Mouse (Mus musculus): ENCODE measurements at regions not wholly inside any gene's neighbourhood (a gene's known extent, or its start where the extent isn't known, plus 50 kb on each side); places are given as distances from the start of the nearest gene placed in this dataset.
A peak's percentile ranks its signal among the peaks of the same experiment; 100 is the strongest.

DNA sequence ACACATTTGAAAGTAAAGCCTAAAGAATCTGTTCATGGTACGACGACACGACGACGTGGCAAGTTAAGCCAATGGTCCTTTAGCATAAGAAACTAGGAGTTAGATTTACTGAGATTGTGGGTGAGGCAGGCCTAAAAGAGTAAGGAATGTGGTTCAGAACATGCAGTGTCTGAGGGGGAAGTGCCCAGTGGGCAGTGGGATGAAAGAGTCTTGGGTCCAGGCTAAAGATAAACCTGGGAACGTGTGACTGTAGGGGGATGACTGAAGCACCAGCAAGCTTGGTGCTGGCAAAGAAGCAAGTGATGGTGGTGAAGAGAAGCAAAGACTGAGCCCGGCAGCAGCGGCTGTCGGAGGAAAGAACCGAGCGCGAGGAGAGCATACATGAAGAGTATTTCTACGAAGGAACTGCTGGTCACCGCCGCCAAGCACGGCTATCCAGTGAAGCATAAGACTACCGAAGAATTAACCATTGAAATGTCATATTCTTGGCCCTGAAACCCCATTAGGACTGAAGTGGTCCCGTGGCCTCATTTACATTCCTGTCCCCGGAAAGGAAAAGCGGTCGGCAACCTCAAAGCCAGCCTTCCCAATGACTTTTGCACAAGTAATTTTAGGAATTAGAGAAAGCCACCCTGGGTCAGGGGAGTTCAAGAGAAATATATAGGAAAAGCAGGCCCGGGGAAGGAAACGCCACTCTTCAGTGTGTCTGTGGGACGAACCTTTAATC lies 76.2 kb upstream of the Armc2 start:
- DNase-seq (ENCODE audit: low spot score) = no peak

DNA sequence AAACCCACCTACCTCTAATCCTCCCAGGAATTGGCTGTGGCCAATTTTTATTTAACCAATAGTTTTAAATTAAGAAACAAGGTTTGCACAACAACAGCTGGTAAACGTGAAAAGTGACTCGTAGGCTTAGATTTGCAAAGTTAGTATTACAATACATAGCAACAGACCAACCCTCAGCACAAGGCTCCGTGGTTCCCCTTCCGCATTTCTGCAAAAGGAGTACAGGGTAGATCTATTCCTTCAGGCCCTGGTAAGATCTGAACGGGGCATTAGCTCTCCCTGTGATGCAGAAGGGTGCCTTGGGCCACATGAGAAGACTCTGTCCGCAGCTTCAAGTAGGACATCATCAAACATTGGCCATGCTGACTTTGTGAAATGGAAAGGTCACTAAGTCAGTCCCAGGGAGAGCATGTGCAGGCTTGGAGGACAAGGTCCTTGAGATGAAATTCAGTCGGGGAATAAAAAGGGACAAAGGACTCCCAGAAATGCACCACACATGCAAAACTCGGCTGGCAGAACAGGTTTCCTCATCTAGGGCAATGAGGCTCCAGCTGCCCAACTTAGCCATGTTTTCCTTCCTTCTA lies 75.0 kb upstream of the Armc2 start:
- no peak for DNase-seq (ENCODE audit: low spot score)

DNA sequence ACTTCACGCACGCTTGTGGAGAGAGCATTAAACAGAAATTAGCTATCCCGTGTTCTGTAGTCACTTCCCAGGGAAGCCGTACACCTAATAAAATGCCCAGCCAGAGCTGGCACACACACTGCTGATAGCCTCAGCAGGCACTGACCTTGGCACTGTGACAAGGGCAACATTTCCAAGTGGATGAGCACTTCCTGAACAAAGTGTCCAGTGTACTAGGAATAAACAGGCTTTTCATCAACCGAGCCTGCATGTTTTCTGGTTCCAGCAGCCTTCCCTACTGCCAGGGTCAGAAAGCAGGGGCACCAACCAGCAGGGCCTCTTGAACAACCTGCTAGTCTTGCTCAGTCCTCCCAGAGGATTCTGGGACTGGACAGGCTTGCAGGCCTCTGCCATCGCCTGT lies 74.3 kb upstream of the Armc2 start:
- DNase-seq (ENCODE audit: low spot score) = peak; percentile 79

DNA sequence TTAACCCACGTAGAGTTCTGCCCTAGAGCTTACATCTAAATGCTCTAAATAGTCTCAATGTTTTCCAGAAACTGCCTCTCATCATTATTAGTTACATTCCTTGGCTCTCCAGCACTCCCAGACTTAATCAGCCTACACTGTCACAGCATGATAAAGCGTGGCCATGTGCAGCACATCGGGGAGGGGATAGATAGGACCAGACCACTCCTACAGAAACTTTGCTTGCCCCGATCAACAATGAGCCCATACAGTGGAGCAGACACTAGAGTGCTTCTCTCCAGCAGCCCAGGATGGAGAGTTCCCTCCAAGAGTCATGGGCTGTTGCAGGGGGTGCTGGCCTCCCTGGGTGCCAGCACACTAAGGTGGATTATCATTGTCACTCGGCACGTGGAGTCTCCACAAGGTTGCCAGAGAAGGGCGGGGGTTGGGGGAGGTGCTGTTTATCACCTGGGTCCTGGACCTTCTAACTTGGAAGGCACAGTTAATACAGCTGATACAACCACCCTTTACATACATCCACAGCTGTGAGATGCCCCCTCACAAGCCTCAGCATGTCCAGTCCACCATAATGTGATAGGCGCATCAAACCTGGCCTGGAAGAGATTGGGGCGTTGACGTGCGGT lies 73.4 kb upstream of the Armc2 start:
- DNase-seq (ENCODE audit: low spot score) = peak; percentile 46

DNA sequence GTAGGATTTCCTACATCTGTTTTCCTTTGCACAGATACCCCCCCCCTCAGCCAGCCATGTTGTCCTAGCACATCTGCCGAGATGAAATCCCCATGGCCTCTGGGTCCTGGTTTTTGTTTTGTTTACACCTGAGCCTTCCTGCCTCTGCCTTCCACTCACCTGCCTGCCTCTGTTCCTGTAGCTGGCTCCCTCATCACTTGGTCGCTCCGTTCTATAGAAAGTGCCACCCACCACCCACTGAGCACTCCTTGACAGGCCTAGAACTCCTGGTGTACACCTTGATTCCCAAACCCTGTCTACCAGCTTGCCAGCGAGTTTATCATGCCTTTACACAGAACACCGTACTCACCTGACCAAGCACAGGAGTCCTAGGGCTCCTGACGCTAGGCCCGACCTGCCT lies 72.6 kb upstream of the Armc2 start:
- no peak for DNase-seq (ENCODE audit: low spot score)

DNA sequence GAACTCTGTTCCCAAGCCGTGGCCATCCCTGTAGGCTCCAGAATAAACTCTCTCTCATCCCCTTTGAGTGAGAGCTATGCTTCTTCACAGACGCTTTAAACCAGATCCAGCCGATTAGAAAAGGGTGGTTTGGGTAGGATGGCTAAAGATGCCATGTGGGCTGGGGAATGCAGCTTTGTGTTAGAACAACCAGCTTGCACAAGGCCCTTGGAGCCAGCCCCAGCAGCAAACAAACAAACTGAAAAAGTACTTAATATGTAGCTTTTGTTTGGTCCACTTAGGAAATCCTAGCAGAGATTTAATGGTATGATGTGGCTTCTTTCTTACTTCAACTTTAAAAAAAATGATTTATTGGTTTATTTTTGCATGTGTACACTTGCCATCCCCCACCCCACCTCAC lies 71.9 kb upstream of the Armc2 start:
- DNase-seq (ENCODE audit: low spot score) = no peak

DNA sequence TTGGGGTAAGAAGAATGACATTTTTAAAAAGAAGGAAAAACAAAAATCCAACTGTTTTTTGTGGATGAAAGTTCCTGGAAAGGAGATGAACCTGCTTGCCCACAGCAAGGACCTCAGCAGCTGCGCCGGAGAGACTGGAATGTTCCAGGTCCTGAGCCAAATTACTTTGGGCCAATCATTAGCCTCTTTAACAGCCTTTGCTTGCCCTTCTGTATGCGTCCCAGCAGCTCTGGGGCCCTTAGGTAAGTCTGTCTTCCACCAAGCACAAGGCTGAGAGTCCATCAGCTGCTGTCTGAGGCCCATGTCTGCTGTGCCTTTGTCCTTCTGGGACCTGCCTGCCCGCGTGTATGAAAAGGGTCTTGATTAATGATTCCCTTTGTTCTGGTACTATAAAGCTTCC lies 71.4 kb upstream of the Armc2 start:
- DNase-seq (ENCODE audit: low spot score) = no peak

DNA sequence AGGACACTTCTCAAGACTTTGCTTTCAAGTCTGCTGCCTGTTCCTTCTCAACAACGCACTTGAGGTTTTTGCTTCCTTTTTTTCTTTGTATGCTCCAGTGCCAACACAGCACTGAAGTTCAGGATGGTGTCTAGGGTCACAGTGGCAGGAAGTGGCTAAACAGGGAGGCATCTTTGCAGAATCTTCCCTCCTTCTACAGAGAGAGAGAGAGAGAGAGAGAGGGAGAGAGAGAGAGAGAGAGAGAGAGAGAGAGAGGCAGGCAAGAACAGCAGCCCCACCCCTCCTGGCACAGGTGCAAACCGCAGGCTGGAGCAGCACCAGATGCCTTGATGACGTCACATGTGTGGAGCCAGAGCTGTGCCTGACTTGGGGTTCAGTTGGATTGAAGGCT lies 71.0 kb upstream of the Armc2 start:
- peak; percentile 89 for DNase-seq (ENCODE audit: low spot score)

DNA sequence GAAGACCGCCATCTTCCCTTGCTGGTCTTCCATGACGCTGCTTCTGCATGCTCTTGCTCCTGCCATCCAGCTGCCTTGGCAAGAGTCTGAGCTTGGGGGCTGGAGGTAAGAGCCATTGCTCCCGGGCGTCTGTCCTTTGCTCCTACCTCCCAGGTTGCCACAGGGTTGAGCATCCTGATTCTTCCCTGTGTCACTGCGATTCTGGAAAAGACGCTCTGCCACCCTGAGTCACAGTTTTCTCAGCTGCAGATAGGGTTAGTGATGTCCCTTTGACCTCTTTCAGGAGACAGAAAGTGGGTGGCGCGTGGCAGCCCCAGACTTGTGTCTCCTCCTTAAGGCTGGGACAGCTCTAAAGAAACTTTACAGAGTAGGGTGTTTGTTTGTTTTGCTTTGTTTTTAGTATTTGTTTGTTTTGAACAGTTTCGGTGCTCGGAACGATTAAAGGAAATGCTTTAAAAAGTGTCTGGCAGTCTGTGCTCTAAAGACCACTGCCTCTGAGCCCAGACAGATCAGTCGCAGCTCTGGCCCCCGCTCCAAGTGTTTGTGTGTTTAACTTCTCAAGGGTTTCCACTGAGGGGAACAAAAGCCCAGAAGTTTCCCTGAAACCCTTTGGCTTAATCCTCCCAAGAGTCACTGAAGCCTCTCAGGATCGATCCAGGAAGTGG lies 70.5 kb upstream of the Armc2 start:
- no peak for DNase-seq (ENCODE audit: low spot score)

DNA sequence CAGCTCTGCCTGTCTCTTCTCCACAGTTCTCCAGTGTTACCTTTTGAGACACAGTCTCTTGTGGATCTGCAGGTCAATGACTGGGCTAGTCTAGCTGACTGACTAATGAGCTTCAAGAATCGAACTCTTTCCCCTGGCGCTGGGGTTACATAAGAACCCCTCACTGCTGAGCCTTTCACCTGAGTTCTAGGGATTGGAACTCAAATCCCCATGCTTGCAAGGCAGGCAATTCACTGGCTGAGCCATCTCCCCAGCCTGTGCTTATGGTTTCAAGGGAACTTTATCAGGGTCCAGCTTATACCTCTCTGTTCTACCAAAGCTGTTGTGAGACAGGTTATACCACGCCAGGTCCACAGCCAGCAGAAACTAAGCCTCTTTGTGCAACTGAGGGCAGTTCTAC lies 69.7 kb upstream of the Armc2 start:
- no peak for DNase-seq (ENCODE audit: low spot score)

DNA sequence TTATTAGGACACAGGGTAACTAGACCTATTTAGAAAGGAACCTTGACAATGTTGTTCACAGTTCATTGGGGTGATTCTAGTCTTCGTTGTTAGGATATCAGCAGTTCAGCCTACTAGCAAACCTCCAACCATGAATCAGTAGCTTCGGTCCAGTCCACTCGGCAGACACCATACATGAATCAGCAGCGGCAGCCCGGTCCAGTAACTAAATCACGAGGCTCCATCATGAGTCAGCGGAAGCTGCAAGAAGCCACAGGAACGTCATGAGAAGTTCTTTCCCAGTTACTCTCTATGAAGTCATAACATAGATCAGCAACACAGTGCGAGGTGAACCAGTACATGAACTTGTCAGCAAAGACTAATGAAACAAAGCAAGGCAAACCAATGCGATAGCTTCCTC lies 68.4 kb upstream of the Armc2 start:
- DNase-seq (ENCODE audit: low spot score) = no peak

DNA sequence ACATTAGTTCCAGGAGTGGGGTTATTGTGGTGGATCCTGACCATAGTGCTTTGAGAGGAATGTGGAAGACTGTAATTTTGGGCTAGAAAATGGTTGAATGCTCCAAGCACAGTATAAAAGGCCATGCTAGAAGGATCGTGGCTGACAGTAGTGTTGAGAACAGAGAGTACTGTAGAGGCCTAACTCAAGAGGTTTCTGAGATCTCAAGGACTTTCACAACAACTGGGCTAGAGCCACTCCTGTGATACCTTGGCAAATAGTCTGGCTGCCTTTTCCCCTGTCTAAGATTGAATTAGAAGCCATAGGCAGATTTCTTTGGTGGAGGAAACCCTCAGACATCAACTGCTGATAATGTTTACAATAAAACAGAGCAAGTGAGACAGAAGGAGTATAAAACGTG lies 67.1 kb upstream of the Armc2 start:
- DNase-seq (ENCODE audit: low spot score) = no peak

DNA sequence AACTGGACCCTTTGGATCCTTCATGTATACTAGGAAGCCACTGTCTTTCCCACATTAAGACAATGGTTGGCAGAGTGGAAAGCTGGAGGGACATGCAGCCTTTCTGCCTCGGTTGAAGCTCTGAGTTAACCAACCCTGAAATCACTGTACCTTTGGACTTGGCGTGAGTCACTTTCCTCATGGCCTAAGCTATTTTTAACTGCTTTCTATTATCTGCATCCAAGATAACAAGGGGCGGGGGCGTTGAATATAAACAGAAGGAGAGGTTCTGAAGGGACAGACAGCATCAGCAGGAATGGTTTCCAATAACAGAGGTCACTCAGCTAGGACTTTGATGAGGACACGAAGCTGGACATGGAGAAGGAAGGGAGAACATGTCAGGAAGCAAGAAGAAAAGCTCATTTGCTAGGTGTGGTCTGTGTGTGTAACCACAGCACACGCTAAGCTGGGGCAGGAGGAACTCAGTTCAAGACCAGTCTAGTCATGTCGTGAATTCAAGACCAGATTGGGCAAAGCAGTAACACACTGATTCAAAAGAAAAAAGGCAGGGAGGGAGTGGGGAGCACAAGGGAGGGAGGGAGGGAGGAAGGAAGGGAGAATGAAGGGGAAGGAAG lies 64.1 kb upstream of the Armc2 start:
- DNase-seq (ENCODE audit: low spot score) = no peak

DNA sequence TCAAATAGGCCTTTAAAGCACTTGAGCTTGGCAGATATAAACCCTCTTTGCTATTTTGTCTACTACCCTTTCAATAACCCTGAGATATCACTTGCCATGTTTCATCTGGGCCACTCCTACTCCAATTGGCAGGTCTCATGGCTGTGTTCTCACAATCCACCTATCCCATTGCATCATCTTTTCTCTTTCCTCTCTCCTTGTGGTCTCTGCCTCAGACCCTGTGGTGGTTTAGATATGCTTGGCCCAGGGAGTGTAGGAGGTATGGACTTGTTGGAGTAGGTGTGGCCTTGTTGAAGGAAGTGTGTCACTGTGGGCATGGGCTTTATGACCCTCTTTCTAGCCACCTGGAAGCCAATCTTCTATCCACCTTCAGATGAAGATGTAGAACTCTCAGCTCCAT lies 61.5 kb upstream of the Armc2 start:
- DNase-seq (ENCODE audit: low spot score) = no peak

DNA sequence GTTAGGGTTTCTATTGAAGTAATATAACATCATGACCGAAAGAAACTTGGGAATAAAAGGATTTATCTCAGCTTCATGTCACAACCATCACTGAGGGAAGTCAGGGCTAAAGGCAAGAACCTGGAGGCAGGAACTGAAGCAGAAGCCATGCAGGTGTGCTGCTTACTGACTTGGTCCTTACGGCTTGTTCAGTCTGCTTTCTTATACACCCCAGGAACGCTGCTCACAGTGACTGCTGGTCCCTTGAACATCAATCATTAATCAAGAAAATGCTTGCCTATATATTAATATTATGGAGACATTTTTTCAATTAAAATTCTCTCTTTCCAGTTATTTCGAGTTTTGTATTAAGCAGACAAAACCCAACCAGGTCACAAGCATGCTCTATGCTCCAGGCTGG lies 58.5 kb upstream of the Armc2 start:
- no peak for DNase-seq (ENCODE audit: low spot score)

DNA sequence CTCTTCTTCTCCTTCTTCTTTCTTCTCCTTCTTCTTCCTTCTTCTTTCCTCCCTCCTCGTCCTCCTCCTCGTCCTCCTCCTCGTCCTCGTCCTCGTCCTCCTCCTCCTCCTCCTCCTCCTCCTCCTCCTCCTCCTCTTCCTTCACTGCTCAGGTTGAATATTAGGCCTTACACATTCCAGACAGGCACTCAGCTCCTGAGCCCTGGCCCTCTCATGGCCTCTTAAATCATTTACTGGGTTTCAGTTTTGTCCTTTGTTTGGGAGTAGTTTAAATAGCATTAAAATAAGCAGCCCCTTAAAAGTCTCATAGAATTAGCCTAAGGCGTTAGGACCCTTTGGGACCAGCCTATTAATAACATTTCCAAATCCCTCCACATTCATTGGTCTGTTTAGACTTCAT lies 57.3 kb upstream of the Armc2 start:
- DNase-seq (ENCODE audit: low spot score) = no peak

DNA sequence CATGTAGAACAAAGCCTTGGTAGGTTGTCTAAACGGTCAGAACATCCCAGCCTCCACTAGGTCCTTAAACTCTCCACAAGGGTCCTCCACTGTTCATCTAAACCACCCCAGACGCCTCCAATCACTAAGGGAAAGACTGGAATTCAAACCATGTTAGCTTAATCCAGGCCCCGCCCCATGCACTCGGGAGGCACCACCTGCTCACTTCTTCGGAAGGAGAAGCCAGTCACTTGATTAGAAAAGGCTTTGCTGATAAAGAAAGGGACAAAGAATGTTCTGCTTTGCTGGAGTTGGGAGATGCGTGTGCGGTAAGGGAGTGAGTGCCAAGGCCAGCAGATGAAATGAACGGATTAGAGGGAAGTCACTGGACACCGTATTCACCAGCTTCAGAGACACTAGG lies 54.5 kb upstream of the Armc2 start:
- DNase-seq (ENCODE audit: low spot score) = no peak

DNA sequence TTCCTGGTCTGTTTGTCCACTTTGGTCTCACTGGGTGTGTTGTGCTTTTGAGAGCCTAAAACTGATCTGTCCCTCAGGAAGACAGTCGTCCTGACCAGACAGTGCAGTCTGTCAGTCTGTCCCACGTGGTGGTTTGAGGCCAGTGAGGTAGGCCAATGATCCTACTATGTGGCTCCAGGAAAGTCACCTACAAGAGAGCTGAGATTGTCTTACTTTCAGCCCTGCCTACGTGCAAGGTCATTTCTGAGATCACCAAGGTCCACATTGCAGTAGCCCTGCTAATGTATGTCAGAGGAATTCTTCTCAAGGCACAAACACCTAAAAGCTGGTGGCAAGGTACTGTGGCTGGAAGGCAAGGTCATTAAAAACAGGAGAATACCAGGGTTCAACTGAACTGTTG lies 53.9 kb upstream of the Armc2 start:
- no peak for DNase-seq (ENCODE audit: low spot score)

DNA sequence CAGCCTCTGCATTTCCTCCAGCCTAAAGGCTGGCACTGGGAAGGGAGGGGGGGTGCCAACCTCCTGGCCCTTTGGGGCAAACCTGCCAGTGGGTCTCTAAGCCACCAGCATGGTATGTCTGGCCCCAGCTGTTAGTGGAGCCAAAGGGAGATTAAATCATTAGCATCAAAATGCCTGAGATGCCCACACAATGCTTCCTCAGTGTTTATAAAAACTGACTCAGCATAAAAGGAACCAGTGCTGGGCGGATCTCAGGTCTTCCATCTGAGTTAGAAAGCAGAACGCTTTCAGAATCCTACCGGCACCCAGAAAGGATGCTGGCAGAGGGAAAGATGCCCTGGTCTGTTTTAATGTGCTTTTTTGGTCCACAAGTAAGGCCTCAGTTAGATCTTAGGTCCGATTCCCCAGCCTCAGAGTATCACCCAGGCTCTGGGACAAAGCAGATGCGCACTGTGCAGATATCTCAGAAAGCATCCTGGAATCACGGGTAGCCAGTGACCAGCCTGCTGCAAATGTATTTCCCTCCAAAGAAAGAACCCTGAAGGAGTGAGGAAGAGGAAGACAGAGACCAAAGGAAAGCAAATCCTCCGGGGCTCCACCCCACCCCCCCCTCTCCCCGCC lies 53.3 kb upstream of the Armc2 start:
- peak; percentile 35 for DNase-seq (ENCODE audit: low spot score)

DNA sequence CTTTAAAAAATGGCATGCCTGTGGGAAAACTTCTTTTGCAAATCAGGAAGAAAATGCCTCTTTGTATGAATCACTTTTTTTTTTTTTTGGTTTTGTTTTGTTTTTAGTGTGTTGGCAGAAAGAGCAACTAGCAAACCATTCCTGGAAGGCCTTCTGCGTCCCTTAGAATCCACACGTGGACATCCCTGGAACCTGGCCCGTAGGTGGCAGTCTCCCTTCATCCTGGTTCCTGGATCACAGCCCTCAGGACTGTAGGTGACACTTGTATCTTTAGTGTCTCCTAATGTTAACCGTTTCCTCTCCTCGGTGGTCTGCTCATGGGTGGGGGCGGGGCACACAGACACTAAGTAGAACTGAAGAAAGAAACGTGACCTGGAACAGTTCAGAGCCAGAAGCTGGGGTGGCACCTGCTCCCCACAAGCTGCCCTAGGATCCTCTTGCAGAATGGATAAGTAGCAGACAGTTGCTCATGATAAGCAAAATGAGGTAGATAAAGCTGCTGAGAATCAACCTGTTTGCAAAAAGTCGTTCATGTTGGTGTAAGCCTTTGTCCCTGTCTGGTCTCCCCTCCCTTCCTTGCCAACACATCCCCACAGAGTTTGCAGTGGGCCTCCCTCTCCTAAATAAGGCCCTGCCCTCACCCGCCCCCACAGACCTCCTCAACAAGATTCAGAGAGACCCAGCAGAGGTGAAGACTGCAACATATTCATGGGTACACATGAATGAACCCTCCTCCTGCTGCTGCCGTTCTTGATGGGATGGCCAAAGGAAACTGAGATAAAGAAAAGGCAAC lies 52.6 kb upstream of the Armc2 start:
- DNase-seq (ENCODE audit: low spot score) = peak; percentile 76

DNA sequence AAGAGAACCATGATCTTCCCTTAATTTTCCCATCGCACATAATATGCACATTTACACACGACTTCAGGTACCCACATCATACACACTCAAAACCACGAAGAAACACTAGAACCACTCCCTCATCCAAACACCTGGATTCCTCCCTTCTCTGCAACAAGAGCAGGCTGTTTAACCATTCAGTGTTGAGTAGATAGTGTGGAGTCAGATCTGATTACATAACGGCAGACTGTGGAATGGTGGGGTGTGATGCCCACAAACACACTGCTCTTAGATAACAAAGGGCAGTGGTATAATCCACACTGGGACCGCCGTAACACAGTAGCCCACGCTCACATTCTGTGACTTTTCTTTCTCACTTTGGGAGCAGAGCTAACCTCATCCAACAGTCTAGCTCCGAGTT lies 51.5 kb upstream of the Armc2 start:
- DNase-seq (ENCODE audit: low spot score) = no peak

DNA sequence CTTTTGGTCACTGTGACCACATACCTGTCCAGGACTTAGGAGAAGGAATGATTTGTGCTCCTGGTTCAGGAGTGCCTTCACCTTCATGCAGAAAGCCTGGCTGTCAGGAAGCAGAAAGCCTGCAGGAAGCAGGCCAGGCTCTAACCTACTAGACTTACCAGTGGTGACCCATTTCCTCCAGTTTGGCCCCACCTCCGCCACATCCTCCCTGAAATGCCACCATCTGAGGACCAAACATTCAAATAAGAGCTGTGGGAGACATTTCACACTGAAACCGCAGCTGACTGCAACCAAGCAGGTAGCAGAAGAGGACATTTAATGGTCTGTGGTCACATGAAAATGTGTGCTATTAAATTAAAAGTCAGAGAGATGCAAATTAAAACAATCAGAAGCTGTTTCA lies 50.3 kb upstream of the Armc2 start:
- no peak for DNase-seq (ENCODE audit: low spot score)

All from MN1 (cell line).